In the genomic region with DNA sequence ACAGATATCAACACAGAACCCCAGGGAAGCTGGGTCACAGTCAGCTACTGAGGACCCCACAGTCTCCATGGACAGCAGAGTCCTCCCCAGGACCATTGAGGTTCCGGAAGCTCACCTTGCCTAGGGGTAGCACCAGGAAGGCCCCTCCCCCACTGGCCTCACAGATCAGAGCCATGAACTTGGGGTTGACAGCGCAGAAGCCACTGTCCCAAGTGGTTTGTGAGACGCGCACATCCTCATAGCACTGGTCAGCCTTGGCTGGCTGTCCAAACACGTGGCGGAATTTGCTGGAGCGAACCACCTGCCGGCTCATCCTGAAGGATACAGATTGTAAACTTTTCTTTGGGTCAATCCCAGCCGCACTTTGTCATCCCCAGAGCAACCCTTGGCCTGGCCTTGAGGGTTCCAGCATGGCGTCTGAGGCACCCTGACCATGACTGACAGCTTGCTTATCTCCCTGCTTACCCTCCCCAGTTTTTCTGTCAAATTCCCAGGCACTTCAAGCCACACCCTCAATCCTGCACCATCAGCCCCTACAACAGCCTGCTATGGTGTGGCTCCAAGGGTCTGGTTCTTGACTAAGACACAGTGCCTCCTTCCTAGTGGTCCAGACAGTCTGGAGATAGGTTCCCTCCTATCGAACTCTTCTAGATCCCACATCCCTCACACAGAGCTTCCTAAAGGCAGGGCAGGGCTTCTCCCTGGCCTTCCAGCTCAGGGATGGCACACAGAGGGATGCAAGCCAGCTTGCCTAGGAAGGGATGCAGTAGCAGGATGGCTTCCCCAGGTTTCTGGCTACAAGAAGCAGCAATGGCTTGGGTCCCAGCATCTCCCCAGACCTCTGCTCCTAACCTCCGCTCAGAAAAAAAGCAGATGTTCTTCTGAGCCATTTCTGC, we compare ENCODE assay signal across 8 mouse cellular contexts. TPM values are rescaled to one million over a fixed set of nuclear protein-coding genes. Genes with fewer than 3 reads are reported as not detected.
A peak's percentile ranks its signal among the peaks of the same experiment; 100 is the strongest.
DNase-seq lines count a peak whose midpoint lies in the region; ATAC-seq and TF ChIP-seq lines count a peak whose summit lies in the region.

No protein-coding gene starts in this region.

- H3K4me1 ChIP-seq in E14TG2a.4 (replicated peaks; ENCODE audit: low read depth, low read length) = peaks cover 68% of the 10 kb centered on the region
- peaks cover 15% of the 10 kb centered on the region for H3K4me1 ChIP-seq in forebrain, embryonic 14.5 days (ENCODE audit: control insufficient read depth, insufficient read depth, low read length)
- peaks cover 11% of the 10 kb centered on the region for H3K4me1 ChIP-seq in liver, postnatal 0 days (ENCODE audit: insufficient read depth)

- ATAC-seq in forebrain, embryonic 14.5 days = no peak
- ATAC-seq in liver, postnatal 0 days = no peak

- H3K27ac ChIP-seq in forebrain, embryonic 14.5 days (ENCODE audit: low read depth, low read length) = peak overlapping the region; percentile 27; the same call in 1 of the 2 replicates
- H3K27ac ChIP-seq in liver, postnatal 0 days (ENCODE audit: low read depth) = peak overlapping the region; percentile 91

- H3K36me3 ChIP-seq in E14TG2a.4 (ENCODE audit: insufficient read depth, low read length) = peaks cover 24% of the 10 kb centered on the region
- H3K36me3 ChIP-seq in forebrain, embryonic 14.5 days (ENCODE audit: control insufficient read depth, insufficient read depth, low read length) = peaks cover 20% of the 10 kb centered on the region
- H3K36me3 ChIP-seq in liver, postnatal 0 days (replicated peaks; ENCODE audit: insufficient read depth, low read length) = peaks cover 15% of the 10 kb centered on the region

- peak; percentile 93 for DNase-seq in heart, adult 11 months
- no peak for DNase-seq in heart, adult 9 months (ENCODE audit: low spot score in 2 of 2)
- DNase-seq in forebrain, embryonic 14.5 days (ENCODE audit: low spot score) = no peak
- DNase-seq in liver, postnatal 0 days = peak; percentile 41
- peak; percentile 72 to 74 for DNase-seq in thymus, postnatal 10 days (ENCODE audit: low spot score in 2 of 2)
- no peak for DNase-seq in gastrocnemius, adult 18-20 months (ENCODE audit: low spot score)
- no peak for DNase-seq in embryo, embryonic 10 days (ENCODE audit: low spot score)

- H3K4me3 ChIP-seq in E14TG2a.4 (replicated peaks; ENCODE audit: low read length) = peak overlapping the region; percentile 82
- peak overlapping the region; percentile 70 for H3K4me3 ChIP-seq in forebrain, embryonic 14.5 days (ENCODE audit: low read depth, low read length)
- H3K4me3 ChIP-seq in liver, postnatal 0 days (ENCODE audit: low read depth, low read length) = peak overlapping the region; percentile 56

- H3K4me2 ChIP-seq in forebrain, embryonic 14.5 days (ENCODE audit: low read length) = peak overlapping the region; percentile 87
- peak overlapping the region; percentile 70 for H3K4me2 ChIP-seq in liver, postnatal 0 days (ENCODE audit: low read depth, low read length)

- no peak for TF ChIP-seq EP300 in liver, postnatal 0 days (IDR thresholded peaks at IDR 0.05; ENCODE audit: low read depth)

- TF ChIP-seq CTCF in E14TG2a.4 (conservative IDR thresholded peaks at IDR 0.05; ENCODE audit: low read length) = no peak
- no peak for TF ChIP-seq CTCF in liver, postnatal 0 days (IDR thresholded peaks at IDR 0.05; ENCODE audit: low read depth)

- 86% methylated on average over 12 of the region's 12 CpGs for WGBS in forebrain, embryonic 14.5 days
- WGBS in liver, postnatal 0 days (ENCODE audit: insufficient replicate concordance) = 38% methylated on average over 12 of the region's 12 CpGs

- peak overlapping the region; percentile 92 for H3K9ac ChIP-seq in forebrain, embryonic 14.5 days (ENCODE audit: low read length)
- peak overlapping the region; percentile 38 for H3K9ac ChIP-seq in liver, postnatal 0 days (replicated peaks)

- no peaks in the 10 kb centered on the region for H3K9me3 ChIP-seq in E14TG2a.4 (ENCODE audit: low read length)
- H3K9me3 ChIP-seq in forebrain, embryonic 14.5 days (replicated peaks; ENCODE audit: control insufficient read depth, low read length) = no peaks in the 10 kb centered on the region
- no peaks in the 10 kb centered on the region for H3K9me3 ChIP-seq in liver, postnatal 0 days (ENCODE audit: low read length)

- peaks cover 44% of the 10 kb centered on the region for H3K27me3 ChIP-seq in E14TG2a.4 (ENCODE audit: insufficient read depth, low read length)
- H3K27me3 ChIP-seq in forebrain, embryonic 14.5 days (replicated peaks; ENCODE audit: control insufficient read depth, insufficient read depth, low read length) = no peaks in the 10 kb centered on the region
- H3K27me3 ChIP-seq in liver, postnatal 0 days (ENCODE audit: insufficient read depth, low read length) = peaks cover 3% of the 10 kb centered on the region

RNA-seq across cellular contexts. Expression of a gene that starts 4.5 kb away (rescaled TPM):
- polyA plus RNA-seq in forebrain, embryonic 14.5 days (2014; fragmentation: Nextera tagmentation; extraction: Ambion mirVana) = 97.2 and 111 TPM in 2 replicates
- 121 and 130 TPM in 2 replicates for polyA plus RNA-seq in liver, postnatal 0 days (2015; fragmentation: Nextera tagmentation; extraction: Ambion mirVana)
- total RNA-seq in gastrocnemius, adult 18-20 months (2021) = 1 to 10 TPM; 2.0 to 2.4 TPM

RNA-seq across cellular contexts. Expression of a gene that starts 7.5 kb away (rescaled TPM):
- 8.8 and 10.1 TPM in 2 replicates for polyA plus RNA-seq in forebrain, embryonic 14.5 days (2014; fragmentation: Nextera tagmentation; extraction: Ambion mirVana)
- polyA plus RNA-seq in liver, postnatal 0 days (2015; fragmentation: Nextera tagmentation; extraction: Ambion mirVana) = 2.6 and 3.7 TPM in 2 replicates
- 1 to 10 TPM; 1.9 to 2.8 TPM for total RNA-seq in gastrocnemius, adult 18-20 months (2021)

RNA-seq across cellular contexts. Expression of a gene that starts 7.9 kb away (rescaled TPM):
- 147 and 164 TPM in 2 replicates for polyA plus RNA-seq in forebrain, embryonic 14.5 days (2014; fragmentation: Nextera tagmentation; extraction: Ambion mirVana)
- 86.5 and 93.5 TPM in 2 replicates for polyA plus RNA-seq in liver, postnatal 0 days (2015; fragmentation: Nextera tagmentation; extraction: Ambion mirVana)
- total RNA-seq in gastrocnemius, adult 18-20 months (2021) = 10 to 100 TPM; 37.1 to 42.2 TPM

RNA-seq across cellular contexts. Expression of a gene that starts 26.9 kb away (rescaled TPM):
- 3.3 and 5.7 TPM in 2 replicates for polyA plus RNA-seq in forebrain, embryonic 14.5 days (2014; fragmentation: Nextera tagmentation; extraction: Ambion mirVana)
- 221 and 241 TPM in 2 replicates for polyA plus RNA-seq in liver, postnatal 0 days (2015; fragmentation: Nextera tagmentation; extraction: Ambion mirVana)
- 10 to 100 TPM; 11.1 to 15.9 TPM for total RNA-seq in gastrocnemius, adult 18-20 months (2021)

RNA-seq across cellular contexts. Expression of a gene that starts 54.0 kb away (rescaled TPM):
- polyA plus RNA-seq in forebrain, embryonic 14.5 days (2014; fragmentation: Nextera tagmentation; extraction: Ambion mirVana) = 61.3 and 66.1 TPM in 2 replicates
- 22.7 and 22.8 TPM in 2 replicates for polyA plus RNA-seq in liver, postnatal 0 days (2015; fragmentation: Nextera tagmentation; extraction: Ambion mirVana)
- 10 to 100 TPM; 29.1 to 33.1 TPM for total RNA-seq in gastrocnemius, adult 18-20 months (2021)

Comparison
In these comparisons a context has a peak if more than half of its experiments do, and no peak if none do; other contexts are left out.
1. DNase-seq: peak in heart, adult 11 months (single experiment), liver, postnatal 0 days (single experiment) and thymus, postnatal 10 days (2 of 2); none in heart, adult 9 months (0 of 2), forebrain, embryonic 14.5 days (single experiment), gastrocnemius, adult 18-20 months (single experiment) and embryo, embryonic 10 days (single experiment).
2. Peak in every context shown above with its lines, with median percentiles within 50 percentile points of each other: H3K4me3 ChIP-seq.